Mouse (Mus musculus) forebrain, embryonic 13.5 days (tissue): ENCODE measurements around the gene Slc4a5. TPM values are rescaled to one million over a fixed set of nuclear protein-coding genes. Genes with fewer than 3 reads are reported as not detected.
"Not testable (repeated sequence)": the region's sequence is repeated elsewhere in the genome, so short reads cannot be mapped to it uniquely, and the experiment has no call there.

Source experiments
- ATAC-seq: fragments of 200-750 bp; cut with Nextera tagmentation; 2 replicates; pipeline ENCODE4 v1.8.0; 2017
- H3K27ac ChIP-seq: fragments of 300-500 bp; sonication (generic); 2 replicates; pipeline ENCODE4 v1.5.1; 2015; ENCODE audit warnings: inconsistent platforms, mild to moderate bottlenecking, moderate library complexity
- H3K27me3 ChIP-seq: fragments of 300-500 bp; sonication (generic); 2 replicates; pipeline ENCODE4 v1.6.1; 2015; ENCODE audit warnings: mild to moderate bottlenecking, inconsistent platforms
- H3K36me3 ChIP-seq: fragments of 300-500 bp; sonication (generic); 2 replicates; pipeline ENCODE4 v1.6.1; 2015; ENCODE audit warnings: mild to moderate bottlenecking, inconsistent platforms; ENCODE audit not compliant: poor library complexity, severe bottlenecking
- H3K4me1 ChIP-seq: fragments of 300-500 bp; sonication (generic); 2 replicates; pipeline ENCODE4 v1.6.1; 2015; ENCODE audit warnings: inconsistent platforms
- H3K4me2 ChIP-seq: fragments of 300-500 bp; sonication (generic); 2 replicates; pipeline ENCODE4 v1.6.1; 2015; ENCODE audit warnings: inconsistent platforms, mild to moderate bottlenecking, moderate library complexity
- H3K4me3 ChIP-seq: fragments of 300-500 bp; sonication (generic); 2 replicates; pipeline ENCODE4 v1.5.1; 2015; ENCODE audit warnings: mild to moderate bottlenecking, inconsistent platforms
- H3K9ac ChIP-seq: fragments of 300-500 bp; sonication (generic); 2 replicates; pipeline ENCODE4 v1.6.1; 2015; ENCODE audit warnings: mild to moderate bottlenecking, inconsistent platforms
- H3K9me3 ChIP-seq: fragments of 300-500 bp; sonication (generic); replicated peaks from 2 replicates; pipeline ENCODE4 v1.6.1; 2016; ENCODE audit warnings: inconsistent platforms
- WGBS: fragments of 180-500 bp; shearing (Covaris S2); methylation state at CpG from one replicate; pipeline ENCODE4 v1.1.7; 2015; 5-methylcytosine and 5-hydroxymethylcytosine counted together
- polyA plus RNA-seq: library from polyadenylated mRNA; unstranded; fragments of >200 nt; fragmentation: Nextera tagmentation; extraction: Ambion mirVana; gene quantifications from 2 replicates; pipeline ENCODE4 v1.2.1, GENCODE M21; 2015

Gene Slc4a5
- polyA plus RNA-seq, 1 experiment from 2014 or later, result 0.34 TPM

DNA sequence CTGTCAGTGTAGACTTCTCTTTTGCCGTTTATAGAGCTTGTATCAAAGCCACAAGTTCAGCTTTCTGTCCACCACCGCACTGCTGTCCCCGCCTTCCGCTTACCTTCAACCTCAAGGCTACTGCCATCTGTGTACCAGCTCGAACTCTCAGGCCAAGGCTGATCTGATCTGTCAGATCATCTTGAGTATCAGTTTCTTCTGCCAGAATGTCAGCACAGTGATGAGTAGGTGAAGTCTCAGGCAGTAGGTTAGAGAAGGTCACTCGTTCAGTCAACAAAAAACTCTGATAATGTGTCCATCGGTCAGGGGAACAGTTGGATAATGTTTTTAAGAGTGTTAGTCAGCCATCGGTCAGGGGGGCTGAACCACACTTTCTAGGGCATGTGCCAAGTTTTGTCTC is 125.7 kb downstream of the Slc4a5 start:
- not testable (repeated sequence) for H3K27ac ChIP-seq, H3K9ac ChIP-seq, H3K9me3 ChIP-seq, H3K4me2 ChIP-seq, H3K27me3 ChIP-seq, ATAC-seq, H3K4me3 ChIP-seq
- Histone ChIP-seq H3K4me1 (peaks cover 11% of the 10 kb centered on the region), H3K36me3 (peaks cover 37% of the 10 kb centered on the region)
- 92% methylated on average over 8 of the region's 8 CpGs for WGBS

DNA sequence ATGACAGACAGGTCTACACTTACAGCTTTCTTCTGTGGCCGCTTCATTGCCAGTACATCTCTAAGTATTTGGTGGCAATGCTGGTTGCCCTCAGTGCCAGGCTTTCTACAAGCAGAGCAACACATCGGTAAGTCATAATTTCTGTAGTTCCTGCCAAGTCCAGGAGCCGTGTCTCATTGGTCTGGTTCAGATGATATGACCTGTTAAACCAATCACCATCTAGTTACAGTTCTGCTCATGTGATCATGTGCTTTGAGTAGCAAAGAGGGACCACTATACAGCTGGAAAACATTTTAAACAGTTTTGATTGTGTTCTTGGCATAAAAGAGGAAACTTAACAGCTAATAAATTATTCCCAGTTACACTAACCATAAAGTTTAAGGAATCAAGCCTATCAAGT is 128.3 kb downstream of the Slc4a5 start:
- Histone ChIP-seq H3K4me2 (no peak overlapping the region), H3K4me3 (no peak overlapping the region), H3K4me1 (peaks cover 16% of the 10 kb centered on the region), H3K36me3 (peaks cover 14% of the 10 kb centered on the region), H3K27me3 (no peaks in the 10 kb centered on the region), H3K27ac (no peak overlapping the region), H3K9me3 (no peaks in the 10 kb centered on the region), H3K9ac (no peak overlapping the region)
- WGBS, result 93% methylated on average over 3 of the region's 3 CpGs
- ATAC-seq, result no peak

DNA sequence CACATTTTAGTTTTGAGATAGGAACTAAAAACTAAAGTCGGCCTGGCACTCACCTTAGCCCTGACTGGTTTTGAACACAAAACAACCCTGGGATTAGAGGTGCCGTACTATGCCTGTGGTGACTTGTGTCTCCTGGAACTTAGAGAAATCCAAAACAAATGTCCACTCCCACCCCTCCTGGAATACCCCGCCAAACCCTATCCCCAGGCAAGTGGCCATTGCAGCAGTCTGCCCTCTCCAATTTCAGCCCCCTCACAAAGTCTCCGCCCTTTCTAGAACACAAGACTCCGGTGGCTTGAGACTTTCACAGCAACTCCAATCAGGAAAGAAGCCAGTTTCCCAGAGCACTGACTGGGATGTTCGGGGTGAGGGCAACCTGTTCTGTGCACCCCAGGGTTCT is 129.2 kb downstream of the Slc4a5 start, which contains the start of gene Bola3:
Gene Bola3 (plus strand): TSS at position 275 of the 400 bp plus-strand sequence.
- H3K4me3 ChIP-seq, result peak within 1 kb of the TSS; percentile 91
- 27% methylated on average over 6 of the region's 6 CpGs for WGBS
- peak within 1 kb of the TSS; percentile 98 for H3K9ac ChIP-seq
- H3K36me3 ChIP-seq, result peaks cover 20% of the 10 kb centered on the region
- H3K4me2 ChIP-seq, result peak within 1 kb of the TSS; percentile 91
- H3K4me1 ChIP-seq, result peaks cover 16% of the 10 kb centered on the region
- H3K27me3 ChIP-seq, result no peaks in the 10 kb centered on the region
- H3K9me3 ChIP-seq, result no peaks in the 10 kb centered on the region
- H3K27ac ChIP-seq, result peak within 1 kb of the TSS; percentile 51; the same call in 1 of the 2 replicates
- no peak for ATAC-seq

DNA sequence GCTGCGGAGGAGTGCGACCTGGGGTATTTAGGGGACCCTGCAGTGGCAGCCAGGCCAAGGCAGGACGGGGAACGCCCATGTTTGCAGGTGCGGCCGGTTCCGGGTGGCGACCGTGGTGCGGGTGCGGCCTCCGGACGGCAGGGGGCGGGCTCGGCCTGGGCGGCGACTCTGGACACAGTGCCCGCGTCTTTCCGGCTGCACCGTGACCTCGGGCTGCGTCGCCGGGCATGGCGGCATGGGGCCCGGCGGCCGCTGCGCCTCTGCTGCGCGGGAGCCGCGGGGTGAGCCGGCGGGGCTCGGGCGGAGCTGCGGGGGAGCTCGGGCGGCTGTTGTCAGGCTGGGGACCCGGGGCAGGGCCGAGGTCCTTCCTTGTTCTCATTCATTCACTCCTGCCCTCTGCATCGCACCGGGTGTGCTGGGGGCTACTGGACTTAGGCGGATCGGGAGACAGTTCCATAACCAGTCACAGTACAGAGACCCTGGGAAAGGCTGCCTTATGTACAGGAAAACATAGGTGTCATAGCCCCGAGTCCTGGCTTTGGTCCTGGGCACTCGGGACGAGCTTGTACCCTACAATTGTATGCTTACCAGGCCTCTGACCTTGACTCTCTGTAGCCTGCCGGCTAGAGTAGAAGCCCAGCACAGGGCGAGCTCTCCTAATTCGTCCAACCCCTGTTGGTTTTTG is 129.8 kb downstream of the Slc4a5 start:
- H3K4me3 ChIP-seq, result peak overlapping the region; percentile 91
- peak overlapping the region; percentile 98 for H3K9ac ChIP-seq
- peak overlapping the region; percentile 91 for H3K4me2 ChIP-seq
- WGBS, result under 1% methylated on average over 53 of the region's 53 CpGs
- peak overlapping the region; percentile 51; the same call in 1 of the 2 replicates for H3K27ac ChIP-seq
- H3K27me3 ChIP-seq, result no peaks in the 10 kb centered on the region
- peaks cover 25% of the 10 kb centered on the region for H3K36me3 ChIP-seq
- H3K4me1 ChIP-seq, result peaks cover 16% of the 10 kb centered on the region
- ATAC-seq, result peak; percentile 96
- H3K9me3 ChIP-seq, result no peaks in the 10 kb centered on the region

DNA sequence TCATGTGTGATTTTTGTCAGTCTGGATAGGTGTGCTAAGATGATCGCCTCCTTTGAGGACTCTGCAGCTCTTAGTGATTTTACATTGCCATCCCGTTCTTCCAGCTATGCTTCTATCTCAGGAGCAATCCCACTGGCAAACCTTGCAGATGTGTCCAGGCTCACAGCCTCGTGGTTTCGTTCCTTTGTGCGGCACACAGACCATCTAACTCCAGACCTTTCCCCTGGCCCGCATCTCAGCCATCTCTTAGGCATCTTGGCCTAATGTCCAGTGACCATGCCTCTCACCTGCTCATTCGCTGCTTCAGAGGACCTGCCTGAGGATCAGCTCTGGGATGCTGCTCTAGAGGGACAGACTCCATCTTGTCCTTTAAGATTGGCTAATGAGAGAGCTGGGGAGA is 130.5 kb downstream of the Slc4a5 start:
- Histone ChIP-seq H3K27me3 (no peaks in the 10 kb centered on the region), H3K27ac (no peak overlapping the region), H3K4me2 (peak overlapping the region; percentile 91), H3K9ac (peak overlapping the region; percentile 98), H3K36me3 (peaks cover 32% of the 10 kb centered on the region), H3K4me3 (peak overlapping the region; percentile 91), H3K9me3 (no peaks in the 10 kb centered on the region), H3K4me1 (peaks cover 16% of the 10 kb centered on the region)
- no peak for ATAC-seq
- 88% methylated on average over 7 of the region's 7 CpGs for WGBS

- Histone ChIP-seq H3K9ac (peak overlapping the region; percentile 98; the same call in 1 of the 2 replicates), H3K27me3 (no peaks in the 10 kb centered on the region), H3K4me1 (peaks cover 16% of the 10 kb centered on the region), H3K4me3 (no peak overlapping the region), H3K36me3 (peaks cover 32% of the 10 kb centered on the region), H3K4me2 (no peak overlapping the region), H3K9me3 (no peaks in the 10 kb centered on the region), H3K27ac (no peak overlapping the region)
- ATAC-seq, result no peak
- WGBS, result 90% methylated on average over 16 of the region's 16 CpGs
Observed at GRCm38 (mm10) chr6:83350851-83351405, 131.3 kb downstream of the Slc4a5 start.

- Histone ChIP-seq H3K4me2 (no peak overlapping the region), H3K36me3 (peaks cover 32% of the 10 kb centered on the region), H3K27me3 (no peaks in the 10 kb centered on the region), H3K27ac (no peak overlapping the region), H3K9ac (peak overlapping the region; percentile 13; the same call in 1 of the 2 replicates), H3K4me1 (peaks cover 16% of the 10 kb centered on the region), H3K4me3 (no peak overlapping the region), H3K9me3 (no peaks in the 10 kb centered on the region)
- no peak for ATAC-seq
- 89% methylated on average over 7 of the region's 7 CpGs for WGBS
Observed at GRCm38 (mm10) chr6:83351490-83352160, 132.0 kb downstream of the Slc4a5 start.

GRCm38 (mm10) chr6:83352666-83353410 is 133.2 kb downstream of the Slc4a5 start:
- no peaks in the 10 kb centered on the region for H3K27me3 ChIP-seq
- H3K9ac ChIP-seq, result no peak overlapping the region
- WGBS, result 94% methylated on average over 24 of the region's 24 CpGs
- no peak overlapping the region for H3K4me3 ChIP-seq
- no peak overlapping the region for H3K27ac ChIP-seq
- ATAC-seq, result no peak
- peaks cover 16% of the 10 kb centered on the region for H3K4me1 ChIP-seq
- H3K36me3 ChIP-seq, result peaks cover 33% of the 10 kb centered on the region
- H3K9me3 ChIP-seq, result no peaks in the 10 kb centered on the region
- no peak overlapping the region for H3K4me2 ChIP-seq

Other genes with a start within 250 kb of the Slc4a5 start
- gene Dok1, start 186.4 kb upstream of the Slc4a5 start, polyA plus RNA-seq, result 2.8 and 3.8 TPM in 2 replicates
- gene Loxl3, start 185.7 kb upstream of the Slc4a5 start, polyA plus RNA-seq, result 5.4 and 6.2 TPM in 2 replicates
- 144 and 154 TPM in 2 replicates for gene Aup1, start 165.3 kb upstream of the Slc4a5 start, polyA plus RNA-seq
- gene Htra2, start 164.6 kb upstream of the Slc4a5 start, polyA plus RNA-seq, result 60.6 and 65.8 TPM in 2 replicates
- 0.53 and 0.59 TPM in 2 replicates for gene Dqx1, start 162.0 kb upstream of the Slc4a5 start, polyA plus RNA-seq
- not detected in 2 replicates for gene Tlx2, start 149.5 kb upstream of the Slc4a5 start, polyA plus RNA-seq
- 46.5 and 47.3 TPM in 2 replicates for gene Pcgf1, start 142.0 kb upstream of the Slc4a5 start, polyA plus RNA-seq
- gene Lbx2, start 133.5 kb upstream of the Slc4a5 start, polyA plus RNA-seq, result 0.46 TPM in 1 of 2 replicates, not detected in the other
- gene Ccdc142, start 118.2 kb upstream of the Slc4a5 start, polyA plus RNA-seq, result 3.5 and 4.0 TPM in 2 replicates
- gene Gm42688, start 118.2 kb upstream of the Slc4a5 start, polyA plus RNA-seq, result 2.3 and 2.6 TPM in 2 replicates
- gene Mrpl53, start 110.8 kb upstream of the Slc4a5 start, polyA plus RNA-seq, result 141 and 151 TPM in 2 replicates
- gene Mogs, start 104.3 kb upstream of the Slc4a5 start, polyA plus RNA-seq, result 13.5 and 19.2 TPM in 2 replicates
- gene Wbp1, start 98.3 kb upstream of the Slc4a5 start, polyA plus RNA-seq, result 239 and 249 TPM in 2 replicates
- gene Ino80b, start 94.4 kb upstream of the Slc4a5 start, polyA plus RNA-seq, result 13.2 and 13.3 TPM in 2 replicates
- gene Rtkn, start 84.4 kb upstream of the Slc4a5 start, polyA plus RNA-seq, result 10.4 and 10.5 TPM in 2 replicates
- 17.5 and 18.4 TPM in 2 replicates for gene Wdr54, start 63.4 kb upstream of the Slc4a5 start, polyA plus RNA-seq
- gene 1700003E16Rik, start 63.4 kb upstream of the Slc4a5 start, polyA plus RNA-seq, result 2.7 and 3.6 TPM in 2 replicates
- 108 and 113 TPM in 2 replicates for gene Dctn1, start 53.9 kb upstream of the Slc4a5 start, polyA plus RNA-seq
- 29.4 and 32.5 TPM in 2 replicates for gene Mthfd2, start 106.1 kb downstream of the Slc4a5 start, polyA plus RNA-seq
- gene Mob1a, start 106.2 kb downstream of the Slc4a5 start, polyA plus RNA-seq, result 35.7 and 39.3 TPM in 2 replicates
- gene Bola3, start 129.3 kb downstream of the Slc4a5 start, polyA plus RNA-seq, result 92.7 and 103 TPM in 2 replicates
- gene Tet3, start 239.3 kb downstream of the Slc4a5 start, polyA plus RNA-seq, result 65.3 and 79.4 TPM in 2 replicates